Mouse (Mus musculus) liver, adult (tissue): ENCODE data around the gene Plekhg2.
A peak's percentile ranks its signal among the peaks of the same experiment; 100 is the strongest.

ENCODE experiments used
- GATA4 ChIP-seq: IDR thresholded peaks from 2 replicates; pipeline ENCODE4 v1.6.1; 2014; ENCODE audit warnings: mild to moderate bottlenecking, low read length; ENCODE audit not compliant: insufficient replicate concordance

Plekhg2 gene

GRCm38 (mm10) chr7:28372251-28373108, at the start of gene Plekhg2:
Gene Plekhg2 (minus strand): TSS chr7:28372599.
- no peak; the same call in 1 of the 2 replicates for TF ChIP-seq GATA4

DNA sequence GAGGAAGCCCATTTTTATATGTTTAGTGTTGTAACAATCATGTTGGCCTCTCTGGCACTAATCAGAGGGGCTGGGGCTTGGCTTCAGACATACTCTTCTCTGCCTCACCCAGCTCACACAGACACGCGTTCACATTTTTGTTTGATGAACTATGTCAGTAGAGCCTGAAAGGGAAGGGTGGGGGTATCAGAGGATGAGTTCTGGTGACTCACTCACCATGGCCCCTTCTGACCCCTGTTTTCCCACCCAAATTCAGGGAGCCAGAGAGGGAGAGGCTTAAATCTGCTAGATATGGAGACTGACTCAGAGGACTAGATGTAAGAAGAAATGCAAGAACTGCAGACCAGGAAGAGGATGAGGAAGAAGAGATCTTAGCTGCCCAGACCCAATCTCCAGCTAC, 47.0 kb upstream of the Plekhg2 start:
- TF ChIP-seq GATA4, result no peak

DNA sequence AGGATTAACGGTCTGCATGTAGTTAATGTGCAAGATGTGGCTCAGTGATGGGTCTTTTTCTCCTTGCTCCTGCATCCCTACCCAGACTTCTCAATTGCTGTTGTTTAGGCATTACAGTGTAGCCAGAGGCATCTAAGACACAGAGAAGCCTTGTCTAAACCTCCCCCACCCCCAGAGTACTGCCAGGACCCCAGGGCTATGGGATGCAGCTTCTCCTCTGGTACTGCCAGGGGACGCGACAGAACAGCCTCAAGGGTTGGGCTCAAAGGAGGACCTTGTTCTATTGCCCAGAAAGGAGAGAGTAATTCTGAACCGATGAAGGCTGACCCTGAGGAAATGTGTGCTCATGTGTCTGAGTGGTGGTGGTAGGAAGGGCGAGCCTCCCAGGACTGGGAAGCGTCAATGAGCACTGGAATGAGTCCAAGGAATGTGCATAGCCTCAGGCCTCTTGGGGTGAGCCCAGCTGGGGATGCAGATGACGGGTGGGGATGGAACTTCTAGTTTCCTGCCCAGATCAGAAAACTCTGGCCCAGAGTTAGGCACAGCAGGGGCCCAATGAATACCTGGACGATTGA, 45.8 kb upstream of the Plekhg2 start:
- TF ChIP-seq GATA4, result no peak

DNA sequence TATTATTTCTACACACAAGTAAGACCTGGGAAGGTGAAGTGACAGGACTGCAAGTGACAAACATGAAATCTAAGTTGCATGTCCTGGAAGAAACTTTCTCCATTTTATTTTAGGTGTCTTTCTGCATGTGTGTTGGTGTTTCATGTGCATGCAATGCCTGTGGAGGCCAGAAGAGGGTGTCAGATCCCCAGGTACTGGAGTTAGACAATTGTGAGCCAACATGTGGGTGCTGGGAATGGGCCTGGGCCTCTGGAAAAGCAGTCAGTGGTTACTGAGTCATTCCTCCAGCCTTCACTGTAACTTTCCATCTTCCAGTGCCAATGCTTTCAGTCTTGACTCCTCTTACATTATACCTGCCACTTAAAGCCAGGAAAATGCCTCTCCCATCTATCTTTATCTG, 45.0 kb upstream of the Plekhg2 start:
- no peak for TF ChIP-seq GATA4

GRCm38 (mm10) chr7:28412826-28413225, 40.4 kb upstream of the Plekhg2 start:
- no peak for TF ChIP-seq GATA4

DNA sequence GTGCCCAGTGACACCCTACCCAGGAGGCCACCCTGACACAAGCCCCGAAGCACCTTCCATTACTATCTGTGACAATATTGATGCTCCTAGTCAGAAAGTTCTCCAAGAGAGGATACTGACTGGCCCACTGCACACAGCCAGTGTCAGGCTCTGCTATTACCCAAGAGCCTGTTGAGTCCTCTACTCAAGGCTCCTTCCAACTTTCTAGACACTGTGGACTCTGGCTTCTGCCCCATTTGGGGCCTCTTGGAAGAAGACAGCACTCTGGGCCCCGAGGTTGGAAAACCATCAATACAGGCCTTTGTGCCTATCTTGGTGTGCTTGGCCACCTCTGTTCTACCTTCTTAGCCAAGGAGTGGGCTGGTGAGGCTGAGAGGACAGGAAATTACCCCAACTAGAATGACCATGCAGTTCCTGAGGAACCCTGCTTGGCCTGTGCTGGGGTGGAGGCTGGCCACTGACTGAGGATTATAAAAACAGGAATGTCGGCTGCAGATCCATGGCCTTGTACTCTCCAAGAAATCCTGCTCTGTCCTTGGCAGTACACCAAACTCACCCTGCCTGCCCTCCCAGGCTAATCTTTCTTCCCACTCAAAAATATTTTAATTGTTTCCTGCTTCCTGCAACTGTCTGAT, 38.6 kb upstream of the Plekhg2 start:
- peak; percentile 88; the same call in 1 of the 2 replicates for TF ChIP-seq GATA4

- no peak for TF ChIP-seq GATA4
Measured at GRCm38 (mm10) chr7:28401942-28402341, 29.5 kb upstream of the Plekhg2 start.

DNA sequence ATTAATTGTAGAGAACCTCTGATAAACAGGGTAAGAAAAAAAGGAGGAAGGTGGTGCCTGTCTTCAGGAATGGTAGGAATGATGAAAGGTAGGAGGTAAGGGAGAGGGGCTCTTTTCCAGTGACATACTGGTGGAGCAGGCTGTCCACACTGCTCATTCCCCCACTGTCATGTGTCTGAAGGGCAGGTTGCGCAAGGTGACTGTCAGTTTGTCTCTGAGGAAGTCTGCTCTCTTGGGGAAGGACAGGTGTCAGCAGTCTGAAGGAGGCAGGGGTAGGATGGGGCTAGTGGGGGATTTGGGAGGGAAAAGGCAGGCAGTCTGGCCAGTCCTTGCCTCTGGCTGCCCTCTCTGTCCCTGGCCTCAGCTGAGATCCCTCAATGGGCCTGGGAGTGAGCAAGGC, 28.6 kb upstream of the Plekhg2 start:
- TF ChIP-seq GATA4, result no peak

GRCm38 (mm10) chr7:28398696-28399340, 26.4 kb upstream of the Plekhg2 start:
- no peak for TF ChIP-seq GATA4

DNA sequence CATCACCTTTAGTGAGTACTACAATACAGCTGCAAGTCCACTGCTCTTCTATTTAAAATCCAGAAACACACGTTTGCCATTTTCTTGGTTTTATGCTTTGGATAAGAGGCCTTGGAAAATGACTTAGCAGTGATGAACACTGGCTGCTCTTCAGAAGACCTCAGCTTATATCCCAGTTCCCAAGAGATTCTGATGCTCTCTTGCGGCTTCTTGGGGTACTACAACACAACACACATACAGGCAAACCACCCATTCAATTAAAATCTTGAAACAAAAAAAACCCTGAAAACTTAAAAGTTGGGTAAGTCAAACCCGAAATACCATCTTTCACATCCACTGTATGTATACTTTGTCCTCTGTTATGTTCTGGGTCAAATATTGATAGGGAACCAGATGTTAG, 25.6 kb upstream of the Plekhg2 start:
- TF ChIP-seq GATA4, result no peak

DNA sequence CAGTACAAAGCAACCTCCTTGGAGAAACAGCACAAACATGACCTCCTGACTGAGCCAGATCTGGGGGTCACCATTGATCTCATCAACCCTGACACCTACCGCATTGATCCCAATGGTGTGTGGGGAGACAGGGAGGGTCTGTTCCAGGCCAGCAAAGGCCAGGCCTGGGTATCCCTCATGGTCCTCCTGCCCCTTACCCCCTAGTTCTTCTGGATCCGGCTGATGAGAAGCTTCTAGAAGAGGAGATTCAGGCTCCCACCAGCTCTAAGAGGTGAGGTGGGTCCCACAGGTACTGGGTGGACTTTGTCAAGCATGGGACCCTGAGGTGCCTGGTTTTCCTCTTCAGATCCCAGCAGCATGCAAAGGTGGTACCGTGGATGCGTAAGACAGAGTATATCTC, 23.0 kb upstream of the Plekhg2 start:
- TF ChIP-seq GATA4, result no peak

DNA sequence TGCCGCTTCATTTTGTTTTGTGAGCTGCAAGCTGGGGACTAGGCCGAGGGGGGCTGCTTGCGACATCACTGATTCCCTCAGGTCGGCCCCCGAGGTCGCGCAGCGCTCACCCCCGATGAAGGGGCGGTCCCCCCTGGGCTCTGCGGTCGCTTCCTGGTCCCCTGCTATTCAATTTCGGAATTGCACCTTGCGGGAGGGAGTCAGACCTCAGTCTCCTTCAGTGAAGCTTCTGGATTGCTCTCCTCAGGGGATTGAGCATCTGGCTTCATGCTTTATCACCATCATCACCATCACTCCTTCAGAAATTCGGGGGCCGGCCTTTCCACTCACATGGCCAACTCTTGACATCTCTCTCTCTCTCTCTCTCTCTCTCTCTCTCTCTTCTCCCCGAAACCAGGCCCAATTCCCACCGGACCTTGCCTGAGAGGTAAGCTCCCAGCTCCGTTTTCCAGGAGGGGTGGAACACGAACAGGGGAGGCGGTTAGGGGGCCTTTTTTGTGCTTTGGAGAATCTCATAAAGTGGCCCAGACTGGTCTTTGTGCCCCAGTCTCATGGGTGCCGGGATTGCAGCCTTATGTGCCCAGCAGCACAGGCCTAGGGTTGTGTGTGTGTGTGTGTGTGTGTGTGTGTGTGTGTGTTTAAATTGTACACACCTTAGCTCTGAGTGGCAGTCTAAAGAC, 21.0 kb upstream of the Plekhg2 start:
- TF ChIP-seq GATA4, result no peak

GRCm38 (mm10) chr7:28392429-28393271, 20.3 kb upstream of the Plekhg2 start, which contains the start of the genes Med29 and Paf1:
Gene Med29 (minus strand): TSS chr7:28392708.
Gene Paf1 (plus strand): TSS chr7:28392951.
- no peak for TF ChIP-seq GATA4

DNA sequence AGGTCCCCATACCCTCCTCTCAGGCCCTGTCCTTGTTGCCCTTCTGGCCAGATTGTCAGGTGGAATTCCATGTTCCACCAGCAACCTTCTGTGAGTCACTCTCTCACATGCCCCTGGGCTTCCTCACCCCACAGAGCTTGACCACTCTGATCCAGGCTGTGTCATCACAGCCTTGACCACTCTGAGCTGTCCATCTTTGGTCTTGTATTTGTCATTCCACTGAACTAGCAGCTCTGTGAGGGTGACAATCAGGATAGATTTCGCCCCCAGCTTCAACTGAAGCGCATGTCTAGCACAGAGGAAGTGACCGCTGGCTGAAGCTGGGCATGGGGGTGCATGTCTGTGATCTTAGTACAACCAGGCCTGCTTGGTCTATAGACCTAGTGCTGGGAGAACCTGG, 17.9 kb upstream of the Plekhg2 start:
- no peak for TF ChIP-seq GATA4
